Mouse (Mus musculus): ENCODE data around the gene Glrx2.
A peak's percentile ranks its signal among the peaks of the same experiment; 100 is the strongest.

The Glrx2 gene

DNA sequence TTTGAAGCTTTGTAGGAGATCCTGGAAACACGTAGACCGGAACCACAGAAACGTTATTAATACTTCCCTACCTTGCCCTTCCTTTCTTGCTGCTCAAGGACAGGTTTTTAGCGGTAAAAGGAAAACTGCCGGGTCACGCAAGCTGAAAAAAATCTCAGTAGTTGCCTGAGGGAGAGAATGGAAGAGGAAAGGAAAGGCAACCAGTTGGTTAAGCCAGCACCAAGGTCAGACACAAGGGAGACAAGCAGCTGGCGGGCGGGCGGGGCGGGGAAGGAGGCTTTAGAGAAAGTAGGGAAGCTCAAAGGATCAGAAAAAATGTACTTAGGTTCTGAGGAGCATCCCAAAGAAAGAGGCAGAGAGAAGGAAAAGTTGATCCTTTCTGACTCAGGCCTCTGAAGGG is 29.7 kb downstream of the Glrx2 start:
- no peak for DNase-seq (ENCODE audit: extremely low spot score)

DNA sequence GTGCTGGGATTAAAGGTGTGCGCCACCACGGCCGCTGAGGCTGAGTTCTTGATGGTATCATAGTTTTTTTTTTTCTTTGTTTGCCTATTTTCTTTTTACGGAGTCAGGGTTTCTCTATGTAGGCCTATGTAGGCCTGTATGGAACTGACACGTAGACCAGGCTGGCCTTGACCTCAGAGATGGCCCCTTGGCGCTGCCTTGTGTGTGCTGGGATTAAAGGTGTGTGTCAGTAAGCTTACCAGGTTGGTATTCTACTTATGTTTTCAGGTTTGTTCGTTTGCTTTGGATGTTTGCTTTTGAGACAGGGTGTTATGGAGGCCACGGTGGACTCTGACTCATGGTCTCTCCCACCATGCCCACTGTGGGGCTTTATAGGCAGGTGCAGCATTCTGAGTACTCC is 46.0 kb downstream of the Glrx2 start:
- no peak for DNase-seq (ENCODE audit: extremely low spot score)

DNA sequence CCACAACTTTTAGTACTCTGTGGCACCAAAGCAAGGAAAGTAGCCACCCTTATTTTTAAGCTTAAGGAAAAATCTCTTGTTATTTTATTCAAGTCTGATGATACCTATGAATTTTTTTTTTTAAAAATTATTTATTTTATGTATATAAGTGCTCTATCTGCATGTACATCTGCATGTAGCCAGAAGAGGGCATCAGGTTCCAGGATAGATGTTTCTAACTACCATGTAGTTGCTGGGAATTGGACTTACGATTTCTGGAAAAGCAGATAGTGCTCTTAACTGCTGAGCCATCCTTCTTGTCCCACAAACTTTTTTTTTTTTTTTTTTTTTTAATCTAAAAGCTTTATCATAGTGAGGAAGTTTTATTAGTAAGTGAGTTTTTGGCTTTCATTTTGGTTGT is 48.3 kb downstream of the Glrx2 start:
- DNase-seq (ENCODE audit: extremely low spot score), result no peak

DNA sequence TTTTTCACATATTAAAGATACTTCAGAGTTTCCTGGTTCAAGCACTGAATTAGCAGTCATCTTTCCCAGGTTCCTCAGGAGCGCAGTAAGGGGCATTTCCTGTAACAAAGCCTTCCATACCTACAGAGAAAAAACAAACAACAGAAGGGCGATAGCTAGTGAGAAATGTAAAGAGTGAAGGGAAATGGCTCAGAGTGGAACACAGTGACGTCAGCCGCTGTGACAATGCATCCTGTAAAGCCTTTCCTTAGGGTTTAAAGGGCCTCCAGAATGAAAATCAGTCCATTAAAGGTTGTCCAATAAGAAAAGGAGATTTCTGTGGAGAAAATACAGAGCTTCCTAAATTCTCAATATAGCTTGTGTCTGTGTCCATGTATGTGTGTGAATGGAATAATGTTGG is 49.7 kb downstream of the Glrx2 start:
- DNase-seq (ENCODE audit: extremely low spot score), result no peak

DNA sequence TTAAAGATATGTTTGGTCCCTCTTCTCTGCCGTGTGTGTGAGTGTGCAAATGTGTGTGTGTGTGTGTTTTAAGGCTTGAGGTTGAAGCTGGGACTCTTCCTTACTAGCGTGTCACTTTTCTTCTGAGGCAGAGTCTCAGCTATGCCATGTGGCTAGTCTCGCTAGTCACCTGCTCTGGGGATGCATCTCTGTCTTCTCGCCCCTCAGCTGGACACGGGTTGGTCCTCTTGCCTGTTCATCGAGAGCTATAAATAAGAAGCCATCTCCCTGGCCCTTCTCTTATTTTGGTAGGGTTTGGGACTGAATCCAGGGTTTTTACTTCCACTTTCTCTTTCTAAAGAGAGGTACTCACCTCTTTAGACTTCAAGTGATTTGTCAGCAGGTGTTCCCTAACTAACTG is 50.1 kb downstream of the Glrx2 start:
- no peak for DNase-seq (ENCODE audit: extremely low spot score)

DNA sequence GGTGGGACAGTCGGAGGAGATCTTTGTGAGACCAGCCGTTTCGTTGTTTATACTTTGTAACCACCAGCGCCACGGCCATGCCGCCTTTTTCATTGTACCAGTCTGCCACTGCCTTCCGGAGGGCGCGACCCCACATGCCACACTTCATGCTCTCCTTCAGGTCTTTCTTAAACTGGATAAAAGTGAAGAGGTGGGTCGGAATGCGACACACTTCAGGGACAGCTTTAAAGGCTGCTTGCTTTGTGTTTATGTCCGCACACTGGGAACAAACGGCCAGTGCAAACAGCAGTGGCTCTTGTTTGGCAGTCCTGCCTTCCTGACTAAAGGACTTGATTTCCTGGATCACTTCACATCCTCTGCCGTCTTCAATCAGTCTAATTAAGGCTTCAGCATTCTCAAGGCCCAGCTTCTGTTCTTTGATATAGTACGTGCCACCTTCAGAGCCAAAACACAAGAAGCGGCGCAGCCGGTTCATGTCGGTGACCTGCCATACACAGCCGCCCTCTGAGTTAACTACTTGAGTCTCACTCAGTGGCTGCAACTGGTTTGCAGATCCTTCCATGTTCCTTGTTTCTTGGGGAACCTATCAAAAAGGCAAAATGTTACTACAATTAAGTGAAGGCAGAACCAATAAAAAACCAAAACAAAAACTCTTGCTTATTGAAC is 54.4 kb downstream of the Glrx2 start:
- DNase-seq (ENCODE audit: extremely low spot score), result peak; percentile 5

DNA sequence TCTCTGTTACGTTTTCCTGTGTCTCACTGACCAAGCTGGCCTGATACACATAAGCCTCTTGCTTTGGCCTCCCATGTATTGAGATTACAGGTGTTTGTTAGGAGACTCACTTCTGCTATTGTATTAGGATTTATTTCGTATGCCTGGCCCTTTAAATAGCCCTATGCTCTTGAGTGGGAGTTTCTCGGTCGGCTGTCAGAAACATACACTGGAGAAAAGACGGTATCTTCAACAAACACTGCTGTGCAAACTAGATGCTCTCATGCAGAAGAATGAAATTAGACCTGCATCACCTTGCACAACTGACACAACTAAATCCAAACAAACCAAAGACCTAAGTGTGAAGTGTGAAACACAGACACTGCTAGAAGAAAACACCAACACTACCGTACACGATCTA is 56.9 kb downstream of the Glrx2 start:
- DNase-seq (ENCODE audit: extremely low spot score), result no peak

DNA sequence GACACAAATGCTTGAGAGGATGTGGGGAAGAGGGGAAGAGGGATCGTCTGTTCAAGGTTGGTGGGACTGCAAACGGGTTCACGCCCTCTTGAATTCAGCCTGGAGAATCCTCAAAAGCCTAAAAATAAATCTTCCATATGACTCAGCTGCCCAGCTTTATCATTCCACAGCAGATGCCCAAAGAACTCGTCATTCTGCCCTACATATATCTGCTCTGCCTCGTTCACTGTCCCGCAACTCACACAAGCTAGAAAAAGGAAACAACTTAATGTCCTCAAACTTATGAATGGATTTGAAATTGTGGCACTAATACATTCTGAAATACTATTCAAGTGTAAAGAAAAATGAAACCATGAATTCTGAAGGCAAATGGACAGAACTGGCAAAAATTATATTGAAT is 57.8 kb downstream of the Glrx2 start:
- DNase-seq (ENCODE audit: extremely low spot score), result no peak

DNA sequence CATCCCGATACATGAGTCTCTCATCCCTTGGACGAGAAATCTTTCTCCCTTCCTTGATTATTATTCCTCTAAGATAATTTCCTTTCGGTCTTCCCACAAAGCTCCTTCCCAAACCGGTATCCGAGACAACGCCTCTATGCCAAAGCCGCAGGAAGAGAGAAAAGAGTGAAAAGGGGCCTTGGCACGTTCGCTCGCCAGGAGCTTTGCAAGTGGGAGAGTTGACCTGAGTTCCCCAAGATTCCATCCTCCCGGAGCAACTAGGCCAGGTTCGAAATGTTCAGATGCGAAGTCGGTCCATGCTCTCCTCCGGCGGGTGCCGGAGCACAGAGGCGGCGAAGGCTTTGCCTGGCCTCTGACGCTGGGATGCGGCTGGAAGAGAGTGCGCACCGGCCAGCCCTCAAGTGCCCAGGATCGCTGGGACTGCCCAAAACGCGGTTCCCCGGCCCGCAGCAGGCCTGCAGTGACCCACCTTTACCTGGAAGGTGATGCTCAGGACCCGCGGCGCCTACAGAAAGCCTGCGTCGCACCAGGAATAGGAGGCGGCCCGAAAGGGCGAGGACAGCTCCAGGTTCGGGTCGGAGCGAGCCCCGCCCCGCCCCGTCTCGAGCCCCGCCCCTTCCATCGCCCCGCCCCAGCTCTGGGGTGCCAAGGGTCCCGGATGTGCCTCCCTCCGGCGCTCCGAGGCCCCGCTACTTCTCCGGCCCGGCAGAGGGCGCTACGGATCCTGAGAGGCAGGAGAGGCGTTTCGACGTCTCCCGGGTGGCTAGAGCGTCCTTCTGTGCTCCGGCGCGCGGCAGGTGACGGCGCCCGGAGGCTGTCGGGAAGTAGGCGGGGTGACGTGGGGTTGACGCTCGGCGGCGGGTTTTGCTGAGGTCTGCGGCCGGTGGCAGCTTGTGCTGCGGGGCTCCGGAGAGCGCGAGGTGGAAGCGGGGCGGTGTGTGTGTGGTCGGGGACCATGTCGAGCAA is 60.6 kb downstream of the Glrx2 start, which contains the start of the genes Trove2 and Uchl5:
Gene Trove2, minus strand, starts transcription at position 623 of the 966 bp plus-strand sequence.
Gene Uchl5, plus strand, starts transcription at position 827 of the 966 bp plus-strand sequence.
- peak; percentile 99 for DNase-seq (ENCODE audit: extremely low spot score)

DNA sequence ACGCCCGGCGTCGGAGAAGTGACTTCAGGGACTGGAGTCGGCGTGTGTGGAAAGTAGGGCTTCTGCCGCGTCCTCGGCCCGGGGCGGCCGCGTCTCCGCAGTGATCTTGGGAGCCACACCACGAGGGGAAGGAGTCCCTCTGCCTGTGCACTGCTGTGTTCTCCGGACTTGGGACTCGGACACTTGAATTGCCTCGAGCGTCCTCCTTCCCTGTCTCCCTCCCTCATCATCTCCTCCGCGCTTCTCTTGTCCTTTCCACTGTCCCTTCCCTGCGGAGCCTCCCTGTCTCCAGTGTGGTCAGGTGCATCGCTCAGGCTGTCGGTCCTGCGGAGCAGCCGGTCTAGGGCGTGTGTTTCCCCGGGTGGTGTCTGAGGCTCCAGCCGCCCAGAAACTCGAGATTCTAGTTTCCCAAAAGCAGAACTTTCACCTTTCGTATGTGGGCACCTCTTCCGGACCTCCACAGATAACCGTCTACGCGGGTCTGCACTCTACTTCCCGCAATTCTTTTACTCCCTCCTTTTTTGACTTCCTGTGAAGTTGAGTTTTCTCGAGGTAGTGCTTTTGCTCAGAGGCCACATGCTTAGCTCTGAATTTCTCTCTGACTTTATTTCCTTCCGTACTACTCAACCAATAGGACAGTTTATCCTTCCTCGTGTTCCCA is 61.5 kb downstream of the Glrx2 start:
- no peak for DNase-seq (ENCODE audit: extremely low spot score)

DNA sequence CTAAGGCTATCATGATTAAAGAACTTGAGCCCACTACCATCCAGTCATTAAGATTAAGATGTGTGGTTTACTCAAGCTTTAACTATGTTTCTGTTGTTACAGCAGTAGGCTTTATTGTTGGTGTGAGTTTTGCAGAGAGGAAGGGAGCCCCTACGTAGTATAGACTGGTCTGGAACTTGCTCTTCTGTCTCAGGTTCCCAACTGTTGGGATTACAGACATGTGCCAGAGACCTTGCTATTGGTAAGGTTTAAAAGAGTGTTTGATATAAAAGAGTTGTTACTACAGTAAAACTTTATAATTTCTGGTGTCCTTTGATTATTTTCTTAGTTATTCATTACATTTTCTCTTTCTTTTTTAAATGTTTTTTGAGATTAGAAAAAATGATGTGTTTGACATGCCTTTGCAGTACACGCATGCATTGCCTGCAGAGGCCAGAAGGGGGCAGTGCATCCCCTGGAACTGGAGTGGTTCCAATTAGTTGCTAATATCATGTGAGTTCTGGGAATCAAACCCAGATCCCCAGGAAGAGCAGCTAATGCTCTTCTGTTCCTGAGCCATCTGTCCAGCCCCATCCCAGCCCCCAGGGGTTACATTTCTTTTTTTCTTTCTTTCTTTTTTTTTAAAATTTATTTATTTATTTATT is 72.6 kb downstream of the Glrx2 start:
- peak; percentile 40 for DNase-seq (ENCODE audit: extremely low spot score)
